Mouse (Mus musculus): Measurements from ENCODE around the gene Zfp941. TPM values are rescaled to one million over a fixed set of nuclear protein-coding genes. Genes with fewer than 3 reads are reported as not detected.

Zfp941 gene
- total and polyA plus RNA-seq, 2 experiments from 2014 or later: 19.3 to 20.2 TPM

DNA sequence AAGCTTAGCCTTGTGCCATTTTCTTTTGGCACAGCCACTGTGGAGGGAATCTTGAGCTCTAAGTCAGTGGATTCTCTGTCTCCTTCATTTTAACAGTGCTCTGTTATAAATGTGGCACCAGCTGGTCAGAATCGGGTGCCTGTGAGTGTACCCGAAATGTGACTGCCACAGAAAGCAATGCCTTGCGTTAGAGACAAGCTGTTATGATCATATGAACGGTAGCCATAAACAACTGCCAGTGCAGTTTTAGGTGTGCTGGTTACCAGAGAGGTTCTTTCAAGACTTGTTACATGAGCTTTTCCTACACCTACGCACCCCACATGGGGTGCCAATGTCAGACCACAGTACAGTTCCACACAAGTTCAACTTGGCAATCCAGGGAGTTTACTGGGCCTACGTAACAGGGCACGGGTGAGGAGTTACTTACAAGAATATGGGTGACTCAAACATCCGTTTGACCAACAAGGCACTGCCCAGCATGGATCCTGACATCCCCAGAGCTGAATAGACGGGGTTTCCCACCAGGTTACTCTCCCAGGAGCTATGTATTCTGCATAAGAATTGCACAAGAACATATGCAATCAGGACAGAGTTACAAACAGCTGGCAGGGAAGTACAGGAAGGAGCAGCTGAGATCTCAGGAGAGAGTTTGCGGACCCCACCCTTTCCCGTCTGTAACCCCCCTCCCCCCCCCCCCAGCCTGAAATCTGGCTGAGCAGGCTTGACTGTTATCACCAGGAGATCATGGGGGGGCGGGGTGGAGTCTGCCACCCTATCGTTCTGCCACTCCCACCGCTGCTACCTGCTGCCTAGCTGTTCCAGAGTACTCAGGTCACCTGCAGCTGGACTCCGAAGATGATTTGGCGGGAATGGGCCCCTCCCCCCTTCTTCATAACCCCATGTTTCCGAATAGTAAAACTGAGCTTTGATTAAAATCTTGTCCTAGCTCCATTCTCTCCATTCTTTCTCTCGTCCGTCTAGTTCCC is 19.1 kb upstream of the Zfp941 start:
- no peaks in the 10 kb centered on the region for H3K36me3 ChIP-seq (ENCODE audit: insufficient read depth, low read length)
- no peak for TF ChIP-seq CTCF (IDR thresholded peaks at IDR 0.05; ENCODE audit: low read depth)
- DNase-seq (ENCODE audit: low spot score): no peak

DNA sequence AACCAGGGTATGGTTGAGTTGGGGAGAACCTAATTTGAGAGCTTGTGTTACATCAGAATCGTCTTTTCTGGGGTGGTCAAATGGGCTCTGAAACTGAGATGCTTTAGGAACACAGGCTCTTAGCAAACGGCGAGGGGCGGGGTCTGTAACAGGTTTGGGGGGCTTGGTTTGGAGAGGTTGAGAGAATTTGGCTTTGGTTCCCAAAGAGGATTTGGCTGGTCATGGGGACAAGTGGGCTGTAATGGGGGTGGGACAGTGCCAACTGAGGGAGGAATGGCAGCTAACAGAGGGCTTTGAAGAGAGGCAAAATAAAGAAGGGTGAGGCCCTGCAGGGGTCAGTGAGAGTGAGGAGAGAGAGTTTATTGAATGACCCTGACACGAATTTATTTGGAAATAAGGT is 17.6 kb upstream of the Zfp941 start:
- 57% methylated on average over 5 of the region's 5 CpGs for WGBS
- Histone ChIP-seq H3K4me2 (ENCODE audit: low read depth, low read length) (no peak overlapping the region), H3K36me3 (ENCODE audit: insufficient read depth, low read length) (no peaks in the 10 kb centered on the region), H3K4me1 (ENCODE audit: insufficient read depth, low read length) (no peaks in the 10 kb centered on the region), H3K9ac (replicated peaks; ENCODE audit: low read length) (no peak overlapping the region), H3K9me3 (ENCODE audit: low read length) (no peaks in the 10 kb centered on the region), H3K27me3 (ENCODE audit: insufficient read depth, low read length) (peaks cover 4% of the 10 kb centered on the region; the same call in 1 of the 2 replicates), H3K27ac (no peak overlapping the region), H3K4me3 (ENCODE audit: low read length) (no peak overlapping the region)
- no peak for TF ChIP-seq CTCF (IDR thresholded peaks at IDR 0.05; ENCODE audit: low read depth)
- no peak for DNase-seq (ENCODE audit: low spot score)
- ATAC-seq: no peak

More for the DNA sequence above, 19.1 kb upstream of the Zfp941 start:
- H3K4me1 ChIP-seq (ENCODE audit: insufficient read depth, low read length): no peaks in the 10 kb centered on the region
- no peak overlapping the region for H3K27ac ChIP-seq
- H3K4me2 ChIP-seq (ENCODE audit: low read depth, low read length): no peak overlapping the region
- ATAC-seq: no peak
- no peaks in the 10 kb centered on the region for H3K9me3 ChIP-seq (ENCODE audit: low read length)
- no peak overlapping the region for H3K9ac ChIP-seq (replicated peaks; ENCODE audit: low read length)
- 44% methylated on average over 18 of the region's 19 CpGs for WGBS
- H3K27me3 ChIP-seq (ENCODE audit: insufficient read depth, low read length): peaks cover 4% of the 10 kb centered on the region; the same call in 1 of the 2 replicates
- no peak overlapping the region for H3K4me3 ChIP-seq (ENCODE audit: low read length)

DNA sequence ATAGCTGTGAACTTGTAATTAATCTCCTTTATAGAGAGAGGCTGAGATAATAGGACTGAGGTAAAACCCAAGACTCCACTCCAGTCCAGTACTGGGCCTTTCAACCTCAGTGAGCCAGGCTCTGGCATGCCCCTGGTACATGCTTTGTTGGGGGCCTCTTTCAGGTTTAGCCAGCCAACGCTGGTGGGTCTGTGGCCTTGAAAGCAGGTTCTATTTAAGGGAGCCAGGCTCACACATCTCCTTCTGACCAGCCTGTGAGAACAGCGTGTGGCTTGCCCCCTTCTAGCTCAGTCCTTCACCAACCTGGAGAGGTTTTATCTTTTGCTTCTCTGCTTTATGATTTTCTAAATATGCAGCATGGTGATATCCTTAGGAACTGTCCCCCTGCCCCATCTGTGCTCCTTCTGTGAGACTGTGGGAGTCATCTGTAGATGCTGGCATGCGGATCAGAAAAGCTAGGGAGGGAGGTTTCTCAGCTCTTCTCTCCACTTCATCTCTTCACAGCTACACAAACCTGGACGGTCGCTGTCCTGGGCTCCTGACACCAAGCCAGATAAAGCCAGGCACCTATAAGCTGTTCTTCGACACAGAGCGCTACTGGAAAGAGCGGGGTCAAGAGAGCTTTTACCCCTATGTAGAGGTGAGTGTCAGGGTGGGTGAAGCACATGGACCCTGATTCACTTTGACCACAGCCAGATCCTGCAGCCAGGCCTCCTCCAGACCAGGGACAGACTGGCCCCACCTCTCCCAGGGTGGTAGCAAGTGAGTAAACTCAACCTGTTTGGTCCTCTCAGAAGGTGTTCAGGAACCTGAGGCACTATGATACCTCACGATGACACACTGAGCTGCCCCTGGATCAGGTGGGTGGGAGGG is 14.5 kb upstream of the Zfp941 start:
- 83% methylated on average over 9 of the region's 9 CpGs for WGBS
- H3K36me3 ChIP-seq (ENCODE audit: insufficient read depth, low read length): no peaks in the 10 kb centered on the region
- no peak overlapping the region for H3K4me3 ChIP-seq (ENCODE audit: low read length)
- H3K27ac ChIP-seq: no peak overlapping the region
- H3K9me3 ChIP-seq (ENCODE audit: low read length): no peaks in the 10 kb centered on the region
- H3K4me2 ChIP-seq (ENCODE audit: low read depth, low read length): no peak overlapping the region
- DNase-seq (ENCODE audit: low spot score) (no peak), ATAC-seq (no peak)
- H3K27me3 ChIP-seq (ENCODE audit: insufficient read depth, low read length): peaks cover under 1% of the 10 kb centered on the region; the same call in 1 of the 2 replicates
- TF ChIP-seq CTCF (IDR thresholded peaks at IDR 0.05; ENCODE audit: low read depth): no peak
- no peaks in the 10 kb centered on the region for H3K4me1 ChIP-seq (ENCODE audit: insufficient read depth, low read length)
- no peak overlapping the region for H3K9ac ChIP-seq (replicated peaks; ENCODE audit: low read length)

DNA sequence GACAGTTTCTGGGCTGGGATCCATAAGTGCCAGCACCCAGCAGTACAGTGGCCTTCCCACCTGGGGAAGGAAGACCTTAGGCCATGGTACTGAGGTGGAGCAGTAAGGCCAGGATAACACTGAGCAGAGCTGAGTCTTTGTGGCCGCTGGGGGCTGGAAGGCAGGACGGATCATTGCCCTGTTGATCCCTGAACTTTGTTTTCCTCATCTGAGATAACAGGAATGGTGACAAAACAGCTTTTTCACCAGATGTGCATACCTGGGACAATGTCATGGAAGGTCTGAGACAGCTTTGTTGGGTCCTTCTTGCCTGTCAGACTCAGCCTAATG is 13.7 kb upstream of the Zfp941 start:
- 81% methylated on average over 2 of the region's 2 CpGs for WGBS

DNA sequence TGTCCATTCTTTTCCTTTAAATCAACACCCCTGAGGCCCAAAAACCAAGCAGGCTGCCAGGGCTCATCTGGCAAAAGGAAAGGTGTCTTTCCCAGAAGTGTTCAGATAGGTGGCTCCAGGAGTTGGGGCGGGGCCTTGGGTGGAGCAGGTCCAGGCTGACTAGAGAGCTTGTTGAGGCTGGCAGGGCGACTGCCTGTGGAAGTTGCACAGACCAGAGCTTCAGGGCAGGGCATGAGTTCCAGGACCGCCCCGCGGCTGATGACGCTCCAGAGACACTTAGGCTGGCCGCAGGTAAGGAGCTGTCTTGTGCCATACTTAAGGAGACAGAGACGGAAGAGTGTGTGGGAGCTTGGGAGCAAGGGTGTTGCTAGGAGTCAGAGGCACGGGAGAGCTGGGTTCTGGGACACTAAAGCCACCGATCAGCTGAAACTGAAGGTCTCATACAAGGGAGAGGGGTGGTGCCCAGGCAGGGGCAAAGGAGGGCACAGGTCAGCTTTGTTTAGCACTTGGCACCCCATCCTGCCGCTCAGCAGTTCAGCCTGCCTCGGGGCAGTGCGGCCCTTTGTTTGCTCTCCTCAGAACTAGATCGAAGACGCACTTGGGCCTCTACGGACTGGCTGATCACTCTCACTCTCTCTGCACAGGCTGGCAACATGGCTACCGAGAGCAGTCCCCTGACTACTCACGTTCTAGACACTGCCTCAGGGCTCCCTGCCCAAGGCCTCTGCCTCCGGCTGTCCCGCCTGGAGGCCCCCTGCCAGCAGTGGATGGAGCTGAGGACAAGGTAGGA is 13.2 kb upstream of the Zfp941 start, which contains the start of gene Urah:
Gene Urah, plus strand, starts transcription at position 51 of the 790 bp plus-strand sequence.
- H3K4me2 ChIP-seq (ENCODE audit: low read depth, low read length): no peak within 1 kb of the TSS
- no peak for DNase-seq (ENCODE audit: low spot score)
- 51% methylated on average over 20 of the region's 20 CpGs for WGBS
- no peak within 1 kb of the TSS for H3K4me3 ChIP-seq (ENCODE audit: low read length)
- no peaks in the 10 kb centered on the region for H3K4me1 ChIP-seq (ENCODE audit: insufficient read depth, low read length)
- no peaks in the 10 kb centered on the region for H3K27me3 ChIP-seq (ENCODE audit: insufficient read depth, low read length)
- ATAC-seq: no peak
- no peaks in the 10 kb centered on the region for H3K36me3 ChIP-seq (ENCODE audit: insufficient read depth, low read length)
- H3K9me3 ChIP-seq (ENCODE audit: low read length): no peaks in the 10 kb centered on the region
- H3K27ac ChIP-seq: no peak within 1 kb of the TSS
- no peak within 1 kb of the TSS for H3K9ac ChIP-seq (replicated peaks; ENCODE audit: low read length)
- TF ChIP-seq CTCF (IDR thresholded peaks at IDR 0.05; ENCODE audit: low read depth): no peak

More for the DNA sequence above, 13.7 kb upstream of the Zfp941 start:
- H3K27me3 ChIP-seq (ENCODE audit: insufficient read depth, low read length): no peaks in the 10 kb centered on the region
- DNase-seq (ENCODE audit: low spot score) (no peak), ATAC-seq (no peak)
- no peaks in the 10 kb centered on the region for H3K36me3 ChIP-seq (ENCODE audit: insufficient read depth, low read length)
- H3K9ac ChIP-seq (replicated peaks; ENCODE audit: low read length): no peak overlapping the region
- TF ChIP-seq CTCF (IDR thresholded peaks at IDR 0.05; ENCODE audit: low read depth): no peak
- no peak overlapping the region for H3K4me3 ChIP-seq (ENCODE audit: low read length)
- H3K27ac ChIP-seq: no peak overlapping the region
- no peaks in the 10 kb centered on the region for H3K4me1 ChIP-seq (ENCODE audit: insufficient read depth, low read length)
- no peak overlapping the region for H3K4me2 ChIP-seq (ENCODE audit: low read depth, low read length)
- H3K9me3 ChIP-seq (ENCODE audit: low read length): no peaks in the 10 kb centered on the region

DNA sequence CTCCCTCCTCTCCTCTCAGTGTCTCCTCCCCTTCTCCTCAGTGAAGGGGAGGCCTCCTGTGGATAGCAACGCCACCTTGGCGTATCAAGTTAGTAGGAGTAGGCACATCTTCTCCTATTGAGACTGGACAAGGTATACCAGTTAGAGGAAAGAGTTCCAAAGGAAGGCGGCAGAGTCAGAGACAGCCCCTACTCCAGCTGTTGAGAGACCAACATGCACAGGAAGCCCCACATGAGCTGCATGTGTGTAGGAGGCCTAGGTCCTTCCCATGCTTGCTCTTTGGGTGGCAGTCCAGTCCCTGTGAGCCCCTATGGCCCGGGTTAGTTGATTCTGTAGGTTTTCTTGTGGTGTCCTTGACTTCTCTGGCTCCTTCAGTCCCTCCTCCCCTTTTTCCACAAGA is 11.4 kb upstream of the Zfp941 start:
- no peaks in the 10 kb centered on the region for H3K4me1 ChIP-seq (ENCODE audit: insufficient read depth, low read length)
- H3K27ac ChIP-seq: no peak overlapping the region
- no peaks in the 10 kb centered on the region for H3K9me3 ChIP-seq (ENCODE audit: low read length)
- no peaks in the 10 kb centered on the region for H3K27me3 ChIP-seq (ENCODE audit: insufficient read depth, low read length)
- H3K4me2 ChIP-seq (ENCODE audit: low read depth, low read length): no peak overlapping the region
- 80% methylated on average over 4 of the region's 4 CpGs for WGBS
- no peak overlapping the region for H3K9ac ChIP-seq (replicated peaks; ENCODE audit: low read length)
- H3K36me3 ChIP-seq (ENCODE audit: insufficient read depth, low read length): no peaks in the 10 kb centered on the region
- H3K4me3 ChIP-seq (ENCODE audit: low read length): no peak overlapping the region
- ATAC-seq (no peak), DNase-seq (ENCODE audit: low spot score) (no peak)
- TF ChIP-seq CTCF (IDR thresholded peaks at IDR 0.05; ENCODE audit: low read depth): no peak
